Mouse (Mus musculus) telencephalon, adult 2 months (tissue): ENCODE data around the gene Nebl.
A peak's percentile ranks its signal among the peaks of the same experiment; 100 is the strongest.

Experiments used
- DNase-seq: peaks from one replicate; pipeline ENCODE4 v3.0.0-alpha.2; 2011; ENCODE audit warnings: low read depth, low spot score

Nebl gene

GRCm38 (mm10) chr2:17710083-17710482, 21.2 kb downstream of the Nebl start:
- DNase-seq: no peak

- no peak for DNase-seq
Measured at GRCm38 (mm10) chr2:17705964-17706363, 25.3 kb downstream of the Nebl start.

- no peak for DNase-seq
Measured at GRCm38 (mm10) chr2:17705426-17705825, 25.8 kb downstream of the Nebl start.

- no peak for DNase-seq
Measured at GRCm38 (mm10) chr2:17703170-17703512, 28.1 kb downstream of the Nebl start.

- DNase-seq: no peak
Measured at GRCm38 (mm10) chr2:17702481-17703169, 28.6 kb downstream of the Nebl start.

- DNase-seq: no peak
Measured at GRCm38 (mm10) chr2:17698161-17699087, 32.8 kb downstream of the Nebl start.

- DNase-seq: no peak
Measured at GRCm38 (mm10) chr2:17692926-17693325, 38.3 kb downstream of the Nebl start.

- no peak for DNase-seq
Measured at GRCm38 (mm10) chr2:17690264-17690663, 41.0 kb downstream of the Nebl start.

GRCm38 (mm10) chr2:17687141-17687540, 44.1 kb downstream of the Nebl start:
- no peak for DNase-seq

- no peak for DNase-seq
Measured at GRCm38 (mm10) chr2:17683326-17684040, 47.8 kb downstream of the Nebl start.

GRCm38 (mm10) chr2:17672156-17672555, 59.1 kb downstream of the Nebl start:
- DNase-seq: no peak

- DNase-seq: no peak
Measured at GRCm38 (mm10) chr2:17671566-17671965, 59.7 kb downstream of the Nebl start.

- peak; percentile 58 for DNase-seq
Measured at GRCm38 (mm10) chr2:17669953-17670352, 61.3 kb downstream of the Nebl start.

GRCm38 (mm10) chr2:17669000-17669399, 62.3 kb downstream of the Nebl start:
- peak; percentile 57 for DNase-seq

- peak; percentile 29 for DNase-seq
Measured at GRCm38 (mm10) chr2:17658176-17658575, 73.1 kb downstream of the Nebl start.

- DNase-seq: no peak
Measured at GRCm38 (mm10) chr2:17650147-17650834, 81.0 kb downstream of the Nebl start.

GRCm38 (mm10) chr2:17649728-17650127, 81.5 kb downstream of the Nebl start:
- no peak for DNase-seq

GRCm38 (mm10) chr2:17644282-17645262, 86.7 kb downstream of the Nebl start:
- peak; percentile 39 for DNase-seq

- no peak for DNase-seq
Measured at GRCm38 (mm10) chr2:17643869-17644268, 87.4 kb downstream of the Nebl start.

- no peak for DNase-seq
Measured at GRCm38 (mm10) chr2:17642770-17643169, 88.5 kb downstream of the Nebl start.
